8 mouse cellular contexts compared by ENCODE assay signal in genomic region chr16:91547974-91548373, GRCm38 (mm10). TPM values are rescaled to one million over a fixed set of nuclear protein-coding genes. Genes with fewer than 3 reads are reported as not detected.
DNase-seq lines count a peak whose midpoint lies in the region; ATAC-seq lines count a peak whose summit lies in the region.

No protein-coding gene starts in this region.

- no peaks in the 10 kb centered on the region for H3K9me3 ChIP-seq in heart, embryonic 13.5 days
- H3K9me3 ChIP-seq in hindbrain, embryonic 10.5 days, result no peaks in the 10 kb centered on the region

- peak overlapping the region; percentile 88 for H3K4me3 ChIP-seq in heart, embryonic 13.5 days
- H3K4me3 ChIP-seq in hindbrain, embryonic 10.5 days, result peak overlapping the region; percentile 98
- peak overlapping the region; percentile 84 for H3K4me3 ChIP-seq in macrophage (ENCODE audit: inconsistent target)

- ATAC-seq in heart, embryonic 13.5 days (ENCODE audit: extremely low read depth, insufficient number of reproducible peaks, low FRiP score, low TSS enrichment), result no peak

- no peaks in the 10 kb centered on the region for H3K27me3 ChIP-seq in heart, embryonic 13.5 days (replicated peaks)
- peaks cover 13% of the 10 kb centered on the region for H3K27me3 ChIP-seq in hindbrain, embryonic 10.5 days (ENCODE audit: insufficient read depth, poor library complexity, severe bottlenecking)

- 27% methylated on average over 5 of the region's 5 CpGs for WGBS in heart, embryonic 13.5 days
- 60% methylated on average over 5 of the region's 5 CpGs for WGBS in hindbrain, embryonic 10.5 days
- 8% methylated on average over 5 of the region's 5 CpGs for WGBS in macrophage (ENCODE audit: missing documents)

- peaks cover 59% of the 10 kb centered on the region for H3K79me2 ChIP-seq in macrophage (ENCODE audit: inconsistent target)

- H3K4me1 ChIP-seq in heart, embryonic 13.5 days, result peaks cover 70% of the 10 kb centered on the region
- H3K4me1 ChIP-seq in hindbrain, embryonic 10.5 days (replicated peaks), result peaks cover 58% of the 10 kb centered on the region

- peak overlapping the region; percentile 87 for H3K4me2 ChIP-seq in heart, embryonic 13.5 days

- H3K27ac ChIP-seq in heart, embryonic 13.5 days (replicated peaks), result peak overlapping the region; percentile 91
- H3K27ac ChIP-seq in hindbrain, embryonic 10.5 days, result no peak overlapping the region
- H3K27ac ChIP-seq in macrophage, result peak overlapping the region; percentile 96

- peak overlapping the region; percentile 98 for H3K9ac ChIP-seq in heart, embryonic 13.5 days

- DNase-seq in heart, adult 8-10 months (ENCODE audit: low spot score), result no peak
- DNase-seq in NIH3T3 (ENCODE audit: low read depth), result peak; percentile 25
- DNase-seq in hindbrain, embryonic 10.5 days (ENCODE audit: low spot score), result no peak
- DNase-seq in left cerebral cortex, postnatal 14 days (ENCODE audit: low spot score in 2 of 2), result no peak
- DNase-seq in cerebellum, adult 11-12 months, result no peak
- DNase-seq in urinary bladder, postnatal 14 days (ENCODE audit: low spot score), result no peak

- intact Hi-C loops in left cerebral cortex, postnatal 14 days (cut with DNase I), result no loop called here

- peaks cover 9% of the 10 kb centered on the region for H3K36me3 ChIP-seq in heart, embryonic 13.5 days
- H3K36me3 ChIP-seq in hindbrain, embryonic 10.5 days, result no peaks in the 10 kb centered on the region
- peaks cover 19% of the 10 kb centered on the region; the same call in 1 of the 2 replicates for H3K36me3 ChIP-seq in macrophage (ENCODE audit: inconsistent target)

RNA-seq across cellular contexts. Expression of gene Ifngr2, which starts 1.1 kb away (rescaled TPM):
- 103 and 108 TPM in 2 replicates for polyA plus RNA-seq in heart, embryonic 13.5 days (2015; fragmentation: Nextera tagmentation; extraction: Ambion mirVana)
- 100 to 1,000 TPM; 122 to 145 (median 132) TPM for total RNA-seq in heart, adult 8-10 months (2022)
- polyA plus RNA-seq in hindbrain, embryonic 10.5 days (2016; fragmentation: Nextera tagmentation; extraction: Ambion mirVana), result 25.1 and 36.7 TPM in 2 replicates
- total RNA-seq in macrophage (2018; cell fraction: chromatin; rRNA removed), result 10 to 100 TPM; 29.9 to 65.9 (median 45.2) TPM
- total RNA-seq in macrophage (2018; cell fraction: cytosol; rRNA removed), result 100 to 1,000 TPM in 21 of 26 experiments, 10 to 100 TPM in 5; 91.2 to 131 (median 118) TPM
- 100 to 1,000 TPM in 3 of 26 experiments, 10 to 100 TPM in 23; 53.5 to 110 (median 76.6) TPM for total RNA-seq in macrophage (2018; cell fraction: nucleus; rRNA removed)
- polyA plus RNA-seq in macrophage (2018), result 53.8 to 84.8 TPM (median 83.9 TPM) in 3 replicates
- total RNA-seq in left cerebral cortex, postnatal 14 days (2021), result 10 to 100 TPM; 62.0 to 62.6 TPM

RNA-seq across cellular contexts. Expression of gene Tmem50b, which starts 49.6 kb away (rescaled TPM):
- 45.9 and 56.5 TPM in 2 replicates for polyA plus RNA-seq in heart, embryonic 13.5 days (2015; fragmentation: Nextera tagmentation; extraction: Ambion mirVana)
- total RNA-seq in heart, adult 8-10 months (2022), result 10 to 100 TPM; 49.1 to 56.7 (median 50.9) TPM
- 37.6 and 45.9 TPM in 2 replicates for polyA plus RNA-seq in hindbrain, embryonic 10.5 days (2016; fragmentation: Nextera tagmentation; extraction: Ambion mirVana)
- total RNA-seq in macrophage (2018; cell fraction: chromatin; rRNA removed), result 10 to 100 TPM in 4 of 26 experiments, 1 to 10 TPM in 22; 2.1 to 25.5 (median 6.7) TPM
- 10 to 100 TPM; 18.3 to 42.3 (median 27.8) TPM for total RNA-seq in macrophage (2018; cell fraction: cytosol; rRNA removed)
- total RNA-seq in macrophage (2018; cell fraction: nucleus; rRNA removed), result 10 to 100 TPM; 11.6 to 43.2 (median 22.6) TPM
- polyA plus RNA-seq in macrophage (2018), result 30.7 to 45.3 TPM (median 34.4 TPM) in 3 replicates
- 100 to 1,000 TPM; 104 to 110 TPM for total RNA-seq in left cerebral cortex, postnatal 14 days (2021)
